Mouse (Mus musculus) thymus, adult 2 months (tissue): Measurements from ENCODE around the gene Gm49384. TPM values are rescaled to one million over a fixed set of nuclear protein-coding genes. Genes with fewer than 3 reads are reported as not detected.
A peak's percentile ranks its signal among the peaks of the same experiment; 100 is the strongest.
"Not testable (repeated sequence)": the region's sequence is repeated elsewhere in the genome, so short reads cannot be mapped to it uniquely, and the experiment has no call there.

Source experiments
- DNase-seq: peaks from one replicate; pipeline ENCODE4 v3.0.0; 2021
- H3K27ac ChIP-seq: fragments of 200-500 bp; 2 replicates; pipeline ENCODE4 v1.5.1; 2012; ENCODE audit warnings: low read length, control low read depth; ENCODE audit not compliant: control insufficient read depth, insufficient read depth
- H3K27me3 ChIP-seq: fragments of 200-500 bp; 2 replicates; pipeline ENCODE4 v1.6.1; 2012; ENCODE audit warnings: mild to moderate bottlenecking, low read length, moderate library complexity, mixed read lengths; ENCODE audit not compliant: control insufficient read depth, insufficient read depth
- H3K36me3 ChIP-seq: fragments of 200-500 bp; 2 replicates; pipeline ENCODE4 v1.6.1; 2012; ENCODE audit warnings: mild to moderate bottlenecking, low read length, moderate library complexity; ENCODE audit not compliant: control insufficient read depth, insufficient read depth
- H3K4me1 ChIP-seq: fragments of 200-500 bp; replicated peaks from 2 replicates; pipeline ENCODE4 v1.6.1; 2012; ENCODE audit warnings: low read length; ENCODE audit not compliant: control insufficient read depth, insufficient read depth
- H3K4me3 ChIP-seq: fragments of 200-500 bp; 2 replicates; pipeline ENCODE4 v1.5.1; 2012; ENCODE audit warnings: mild to moderate bottlenecking, low read length, control low read depth, moderate library complexity; ENCODE audit not compliant: control insufficient read depth, insufficient read depth
- CTCF ChIP-seq: fragments of 200-500 bp; IDR thresholded peaks from 2 replicates; pipeline ENCODE4 v1.5.1; 2012; ENCODE audit warnings: mild to moderate bottlenecking, control low read depth, low read length, moderate library complexity, borderline replicate concordance; ENCODE audit not compliant: control insufficient read depth, poor library complexity, insufficient read depth; ENCODE audit errors: extremely low read depth
- POLR2A ChIP-seq: fragments of 200-500 bp; IDR thresholded peaks from 2 replicates; pipeline ENCODE4 v1.6.1; 2012; ENCODE audit warnings: mild to moderate bottlenecking, low read length, control low read depth, moderate library complexity; ENCODE audit not compliant: control insufficient read depth, poor library complexity, insufficient read depth; ENCODE audit errors: extremely low read depth
- WGBS: fragments of 180-500 bp; shearing (Covaris S2); methylation state at CpG from one replicate; pipeline ENCODE4 v1.1.7; 2018; 5-methylcytosine and 5-hydroxymethylcytosine counted together
- polyA plus RNA-seq: library from polyadenylated mRNA; depleted of rRNA; stranded (reverse); fragments of >200 nt; gene quantifications from 2 replicates; pipeline ENCODE4 v1.2.3, GENCODE M21; 2012

The Gm49384 gene
- polyA plus RNA-seq, 1 experiment = 0.36 TPM

- Histone ChIP-seq H3K27ac (no peak overlapping the region), H3K4me1 (peaks cover 2% of the 10 kb centered on the region; the same call in 1 of the 2 replicates), H3K36me3 (peaks cover 15% of the 10 kb centered on the region), H3K4me3 (no peak overlapping the region), H3K27me3 (no peaks in the 10 kb centered on the region)
- TF ChIP-seq POLR2A = no peak
- TF ChIP-seq CTCF = no peak
- DNase-seq = no peak
- WGBS = 3% methylated on average over 9 of the region's 9 CpGs
Measured at GRCm38 (mm10) chr12:69159578-69159940, 44.5 kb downstream of the Gm49384 start.

- H3K27ac ChIP-seq = peak within 1 kb of the TSS; percentile 69
- peak; percentile 93 for DNase-seq
- WGBS = under 1% methylated on average over 61 of the region's 68 CpGs
- not testable (repeated sequence) for H3K27me3 ChIP-seq, H3K4me1 ChIP-seq
- H3K4me3 ChIP-seq = peak within 1 kb of the TSS; percentile 93
- peak; percentile 83 for TF ChIP-seq POLR2A
- peaks cover 15% of the 10 kb centered on the region for H3K36me3 ChIP-seq
Measured at GRCm38 (mm10) chr12:69158765-69159577, 45.1 kb downstream of the Gm49384 start, which contains the start of gene Rps29. Rps29 (minus strand) TSS chr12:69159186.

GRCm38 (mm10) chr12:69158366-69158764 lies 45.7 kb downstream of the Gm49384 start:
- TF ChIP-seq CTCF (peak; percentile 10; the same call in 1 of the 2 replicates), POLR2A (no peak)
- no peak for DNase-seq
- Histone ChIP-seq H3K4me3 (peak overlapping the region; percentile 93), H3K36me3 (peaks cover 15% of the 10 kb centered on the region), H3K27ac (peak overlapping the region; percentile 69), H3K27me3 (no peaks in the 10 kb centered on the region), H3K4me1 (peaks cover 2% of the 10 kb centered on the region; the same call in 1 of the 2 replicates)
- under 1% methylated on average over 19 of the region's 19 CpGs for WGBS

- no peak for DNase-seq
- H3K27me3 ChIP-seq = no peaks in the 10 kb centered on the region
- 99% methylated on average over 2 of the region's 2 CpGs for WGBS
- TF ChIP-seq CTCF (no peak), POLR2A (no peak)
- H3K27ac ChIP-seq = no peak overlapping the region
- H3K4me1 ChIP-seq = peaks cover 2% of the 10 kb centered on the region; the same call in 1 of the 2 replicates
- H3K36me3 ChIP-seq = peaks cover 15% of the 10 kb centered on the region
- no peak overlapping the region for H3K4me3 ChIP-seq
Measured at GRCm38 (mm10) chr12:69157107-69157506, 47.0 kb downstream of the Gm49384 start.

- 96% methylated on average over 4 of the region's 4 CpGs for WGBS
- no peak for TF ChIP-seq CTCF
- TF ChIP-seq POLR2A = no peak
- Histone ChIP-seq H3K27ac (no peak overlapping the region), H3K4me3 (no peak overlapping the region), H3K4me1 (peaks cover 2% of the 10 kb centered on the region; the same call in 1 of the 2 replicates), H3K27me3 (no peaks in the 10 kb centered on the region), H3K36me3 (peaks cover 15% of the 10 kb centered on the region)
- no peak for DNase-seq
Measured at GRCm38 (mm10) chr12:69156436-69156835, 47.6 kb downstream of the Gm49384 start.

- DNase-seq = no peak
- no peaks in the 10 kb centered on the region for H3K27me3 ChIP-seq
- H3K4me1 ChIP-seq = peaks cover 2% of the 10 kb centered on the region; the same call in 1 of the 2 replicates
- H3K36me3 ChIP-seq = peaks cover 15% of the 10 kb centered on the region
- WGBS = 88% methylated on average over 2 of the region's 2 CpGs
- H3K27ac ChIP-seq = no peak overlapping the region
- no peak overlapping the region for H3K4me3 ChIP-seq
- TF ChIP-seq CTCF (no peak), POLR2A (no peak)
Measured at GRCm38 (mm10) chr12:69155923-69156322, 48.1 kb downstream of the Gm49384 start.

GRCm38 (mm10) chr12:69150049-69150448 lies 54.0 kb downstream of the Gm49384 start:
- no peaks in the 10 kb centered on the region for H3K27me3 ChIP-seq
- no peak overlapping the region for H3K27ac ChIP-seq
- WGBS = 93% methylated on average over 13 of the region's 13 CpGs
- TF ChIP-seq POLR2A (no peak), CTCF (no peak)
- DNase-seq = no peak
- no peaks in the 10 kb centered on the region for H3K4me1 ChIP-seq
- no peak overlapping the region for H3K4me3 ChIP-seq
- no peaks in the 10 kb centered on the region for H3K36me3 ChIP-seq
